Mouse (Mus musculus): ENCODE results near the gene Emd. TPM values are rescaled to one million over a fixed set of nuclear protein-coding genes. Genes with fewer than 3 reads are reported as not detected.

Gene Emd
- polyA plus RNA-seq, 2 experiments, result 9.4 to 27.3 TPM

GRCm38 (mm10) chrX:74281041-74281731, 26.7 kb downstream of the Emd start:
- TF ChIP-seq EP300 (IDR thresholded peaks at IDR 0.05; ENCODE audit: low read depth), result no peak
- TF ChIP-seq CTCF (IDR thresholded peaks at IDR 0.05; ENCODE audit: low read depth), result no peak
- Histone ChIP-seq H3K27me3 (ENCODE audit: control insufficient read depth, insufficient read depth, low read length) (no peaks in the 10 kb centered on the region), H3K36me3 (replicated peaks; ENCODE audit: control insufficient read depth, insufficient read depth, low read depth) (no peaks in the 10 kb centered on the region), H3K4me2 (ENCODE audit: low read depth) (peak overlapping the region; percentile 91), H3K27ac (peak overlapping the region; percentile 88), H3K4me1 (replicated peaks; ENCODE audit: control insufficient read depth in 2 of 2, insufficient read depth in 2 of 2, low read length in 1 of 2) (peaks cover 0 to 12% of the 10 kb centered on the region in 2 experiments; a peak in 3 of 4 replicates), H3K9me3 (ENCODE audit: control insufficient read depth, low read length) (no peaks in the 10 kb centered on the region), H3K9ac (replicated peaks) (peak overlapping the region; percentile 78), H3K4me3 (ENCODE audit: insufficient read depth in 1 of 2, low read depth in 2 of 2, low read length in 2 of 2) (peak overlapping the region; percentile 65 to 82)
- DNase-seq (ENCODE audit: low read depth in 3 of 3, low spot score in 3 of 3) (no peak), ATAC-seq (ENCODE audit: insufficient read depth) (no peak)
- 7% methylated on average over 14 of the region's 14 CpGs for WGBS (ENCODE audit: insufficient replicate concordance)

- DNase-seq (ENCODE audit: low read depth in 3 of 3, low spot score in 3 of 3) (peak; percentile 85 to 87 (median 85)), ATAC-seq (ENCODE audit: insufficient read depth) (peak; percentile 95)
- Histone ChIP-seq H3K36me3 (replicated peaks; ENCODE audit: control insufficient read depth, insufficient read depth, low read depth) (no peaks in the 10 kb centered on the region), H3K27ac (peak within 1 kb of the TSS; percentile 88), H3K9ac (replicated peaks) (peak within 1 kb of the TSS; percentile 78), H3K4me2 (ENCODE audit: low read depth) (peak within 1 kb of the TSS; percentile 91), H3K4me3 (ENCODE audit: insufficient read depth in 1 of 2, low read depth in 2 of 2, low read length in 2 of 2) (peak within 1 kb of the TSS; percentile 65 to 99), H3K27me3 (ENCODE audit: control insufficient read depth, insufficient read depth, low read length) (no peaks in the 10 kb centered on the region), H3K9me3 (ENCODE audit: control insufficient read depth, low read length) (no peaks in the 10 kb centered on the region), H3K4me1 (replicated peaks; ENCODE audit: control insufficient read depth in 2 of 2, insufficient read depth in 2 of 2, low read length in 1 of 2) (peaks cover 0 to 12% of the 10 kb centered on the region in 2 experiments; a peak in 3 of 4 replicates)
- WGBS (ENCODE audit: insufficient replicate concordance), result 9% methylated on average over 16 of the region's 16 CpGs
- TF ChIP-seq EP300 (IDR thresholded peaks at IDR 0.05; ENCODE audit: low read depth) (no peak), CTCF (IDR thresholded peaks at IDR 0.05; ENCODE audit: low read depth) (peak; percentile 51)
These were observed 27.4 kb downstream of the Emd start, which contains the start of the genes Taz and Dnase1l1 for GRCm38 (mm10) chrX:74281732-74282394. Gene Taz (plus strand): TSS chrX:74281912. Gene Dnase1l1 (minus strand): TSS chrX:74282337.

GRCm38 (mm10) chrX:74282395-74283091, 28.1 kb downstream of the Emd start:
- Histone ChIP-seq H3K9me3 (ENCODE audit: control insufficient read depth, low read length) (no peaks in the 10 kb centered on the region), H3K9ac (replicated peaks) (peak overlapping the region; percentile 74), H3K4me1 (replicated peaks; ENCODE audit: control insufficient read depth in 2 of 2, insufficient read depth in 2 of 2, low read length in 1 of 2) (peaks cover 0 to 12% of the 10 kb centered on the region in 2 experiments; a peak in 3 of 4 replicates), H3K4me3 (ENCODE audit: insufficient read depth in 1 of 2, low read depth in 2 of 2, low read length in 2 of 2) (peak overlapping the region; percentile 65 to 99), H3K4me2 (ENCODE audit: low read depth) (peak overlapping the region; percentile 91), H3K27me3 (ENCODE audit: control insufficient read depth, insufficient read depth, low read length) (no peaks in the 10 kb centered on the region), H3K27ac (peak overlapping the region; percentile 88), H3K36me3 (replicated peaks; ENCODE audit: control insufficient read depth, insufficient read depth, low read depth) (no peaks in the 10 kb centered on the region)
- 10% methylated on average over 39 of the region's 39 CpGs for WGBS (ENCODE audit: insufficient replicate concordance)
- TF ChIP-seq EP300 (IDR thresholded peaks at IDR 0.05; ENCODE audit: low read depth) (no peak), CTCF (IDR thresholded peaks at IDR 0.05; ENCODE audit: low read depth) (no peak)
- ATAC-seq (ENCODE audit: insufficient read depth) (peak; percentile 65), DNase-seq (ENCODE audit: low read depth in 3 of 3, low spot score in 3 of 3) (peak; percentile 76 to 81 (median 79))

- no peaks in the 10 kb centered on the region for H3K9me3 ChIP-seq (ENCODE audit: control insufficient read depth, low read length)
- peaks cover 0 to 12% of the 10 kb centered on the region in 2 experiments; a peak in 3 of 4 replicates for H3K4me1 ChIP-seq (replicated peaks; ENCODE audit: control insufficient read depth in 2 of 2, insufficient read depth in 2 of 2, low read length in 1 of 2)
- H3K4me2 ChIP-seq (ENCODE audit: low read depth), result peak overlapping the region; percentile 91
- peak overlapping the region; percentile 88 for H3K27ac ChIP-seq
- H3K4me3 ChIP-seq (ENCODE audit: insufficient read depth in 1 of 2, low read depth in 2 of 2, low read length in 2 of 2), result peak overlapping the region; percentile 65 to 99
- H3K9ac ChIP-seq (replicated peaks), result peak overlapping the region; percentile 68
- DNase-seq (ENCODE audit: low read depth in 3 of 3, low spot score in 3 of 3), result no peak
- TF ChIP-seq CTCF (IDR thresholded peaks at IDR 0.05; ENCODE audit: low read depth) (no peak), EP300 (IDR thresholded peaks at IDR 0.05; ENCODE audit: low read depth) (no peak)
- H3K36me3 ChIP-seq (replicated peaks; ENCODE audit: control insufficient read depth, insufficient read depth, low read depth), result no peaks in the 10 kb centered on the region
- no peaks in the 10 kb centered on the region for H3K27me3 ChIP-seq (ENCODE audit: control insufficient read depth, insufficient read depth, low read length)
- ATAC-seq (ENCODE audit: insufficient read depth), result no peak
- 27% methylated on average over 5 of the region's 5 CpGs for WGBS (ENCODE audit: insufficient replicate concordance)
These were observed 28.6 kb downstream of the Emd start for GRCm38 (mm10) chrX:74283092-74283437.

Data from liver, embryonic 14.5 days (tissue).